Mouse (Mus musculus) spleen, adult 2 months (tissue): ENCODE data around the gene 1110008P14Rik. TPM values are rescaled to one million over a fixed set of nuclear protein-coding genes. Genes with fewer than 3 reads are reported as not detected.
A peak's percentile ranks its signal among the peaks of the same experiment; 100 is the strongest.

Source experiments
- DNase-seq, 2 experiments: peaks; one replicate each; pipeline versions ENCODE4 v3.0.0 to v3.0.0-alpha.2; 2012 to 2021; ENCODE audit warnings: low spot score in 2 of 2, low read depth in 1 of 2
- H3K27ac ChIP-seq: fragments of 200-500 bp; 2 replicates; pipeline ENCODE4 v1.5.1; 2012; ENCODE audit warnings: low read length, inconsistent platforms; ENCODE audit not compliant: insufficient read depth
- H3K27me3 ChIP-seq: fragments of 200-500 bp; 2 replicates; pipeline ENCODE4 v1.6.1; 2012; ENCODE audit warnings: mild to moderate bottlenecking, moderate library complexity, low read length, inconsistent platforms; ENCODE audit not compliant: control insufficient read depth, insufficient read depth
- H3K36me3 ChIP-seq: fragments of 200-500 bp; 2 replicates; pipeline ENCODE4 v1.6.1; 2012; ENCODE audit warnings: mild to moderate bottlenecking, low read length, inconsistent platforms; ENCODE audit not compliant: control insufficient read depth, insufficient read depth
- H3K4me1 ChIP-seq: fragments of 200-500 bp; 2 replicates; pipeline ENCODE4 v1.6.1; 2011; ENCODE audit warnings: inconsistent platforms; ENCODE audit not compliant: control insufficient read depth, insufficient read depth, insufficient read length
- H3K4me3 ChIP-seq: fragments of 200-500 bp; 2 replicates; pipeline ENCODE4 v1.5.1; 2011; ENCODE audit warnings: mild to moderate bottlenecking, inconsistent platforms; ENCODE audit not compliant: insufficient read depth, insufficient read length; ENCODE audit errors: extremely low read depth
- CTCF ChIP-seq: fragments of 200-500 bp; IDR thresholded peaks from 2 replicates; pipeline ENCODE4 v1.5.1; 2011; ENCODE audit warnings: mild to moderate bottlenecking, inconsistent platforms; ENCODE audit not compliant: insufficient read depth, insufficient read length, insufficient replicate concordance; ENCODE audit errors: extremely low read depth
- POLR2A ChIP-seq: fragments of 200-500 bp; IDR thresholded peaks from 2 replicates; pipeline ENCODE4 v1.6.1; 2011; ENCODE audit warnings: low read depth, low read length, inconsistent platforms
- WGBS: fragments of 180-500 bp; shearing (Covaris S2); methylation state at CpG from one replicate; pipeline ENCODE4 v1.1.7; 2018; 5-methylcytosine and 5-hydroxymethylcytosine counted together
- polyA plus RNA-seq: library from polyadenylated mRNA; depleted of rRNA; stranded (reverse); fragments of >200 nt; gene quantifications from 2 replicates; pipeline ENCODE4 v1.2.3, GENCODE M21; 2012; rRNA removed

The 1110008P14Rik gene
- polyA plus RNA-seq: 86.8 and 149 TPM in 2 replicates

GRCm38 (mm10) chr2:32381775-32382223 lies at the start of gene 1110008P14Rik:
1110008P14Rik (minus strand) TSS chr2:32381938.
- H3K4me1 ChIP-seq: peaks cover 3% of the 10 kb centered on the region; the same call in 1 of the 2 replicates
- H3K27me3 ChIP-seq: no peaks in the 10 kb centered on the region
- peak; percentile 85 to 97 for DNase-seq
- peak within 1 kb of the TSS; percentile 72 for H3K4me3 ChIP-seq
- WGBS: under 1% methylated on average over 47 of the region's 47 CpGs
- TF ChIP-seq POLR2A (peak; percentile 34; the same call in 1 of the 2 replicates), CTCF (no peak)
- peaks cover 13% of the 10 kb centered on the region for H3K36me3 ChIP-seq
- peak within 1 kb of the TSS; percentile 50; the same call in 1 of the 2 replicates for H3K27ac ChIP-seq

- DNase-seq: no peak
- H3K4me1 ChIP-seq: peaks cover 6% of the 10 kb centered on the region; the same call in 1 of the 2 replicates
- no peaks in the 10 kb centered on the region for H3K27me3 ChIP-seq
- TF ChIP-seq CTCF: no peak
- no peak for TF ChIP-seq POLR2A
- no peaks in the 10 kb centered on the region for H3K36me3 ChIP-seq
- WGBS: 84% methylated on average over 18 of the region's 18 CpGs
- H3K4me3 ChIP-seq: no peak overlapping the region
- no peak overlapping the region for H3K27ac ChIP-seq
Measured at GRCm38 (mm10) chr2:32430701-32431676, 49.3 kb upstream of the 1110008P14Rik start.

DNA sequence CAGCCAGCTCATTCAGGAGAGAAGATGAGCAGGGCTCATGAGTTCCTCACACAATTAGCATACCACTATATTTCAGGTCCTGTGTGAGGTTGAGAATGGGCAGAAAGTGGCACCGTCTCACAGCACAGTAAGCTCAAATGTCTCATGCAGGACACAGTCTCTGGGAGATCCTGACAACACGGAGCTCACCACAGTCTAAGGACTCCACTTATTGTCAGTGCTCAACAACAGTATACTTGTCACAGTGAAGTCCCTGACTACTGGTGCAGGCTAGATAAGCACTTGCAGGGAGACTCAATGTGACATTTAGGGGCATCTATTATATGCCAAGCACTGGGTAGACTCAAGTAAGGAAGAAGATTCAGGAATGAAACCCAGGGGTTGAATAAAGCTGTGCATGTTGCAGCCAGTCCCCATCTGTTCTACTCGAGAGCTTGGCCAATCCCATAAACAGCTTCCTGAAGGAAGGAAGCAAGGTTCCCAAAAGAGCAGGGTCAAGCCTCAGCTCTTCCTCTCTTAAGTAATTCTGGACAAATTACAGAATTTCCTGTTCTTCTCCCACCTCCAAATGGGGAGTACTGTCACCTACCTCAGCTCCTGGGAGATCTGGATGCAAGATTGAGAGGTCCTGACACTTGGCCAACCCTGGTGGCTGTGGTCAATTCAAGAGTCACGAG lies 47.6 kb upstream of the 1110008P14Rik start:
- no peak for DNase-seq
- 75% methylated on average over 4 of the region's 4 CpGs for WGBS
- no peaks in the 10 kb centered on the region for H3K36me3 ChIP-seq
- H3K4me3 ChIP-seq: no peak overlapping the region
- no peak overlapping the region for H3K27ac ChIP-seq
- peaks cover 6% of the 10 kb centered on the region; the same call in 1 of the 2 replicates for H3K4me1 ChIP-seq
- TF ChIP-seq CTCF (no peak), POLR2A (no peak)
- no peaks in the 10 kb centered on the region for H3K27me3 ChIP-seq

GRCm38 (mm10) chr2:32428262-32428722 lies 46.6 kb upstream of the 1110008P14Rik start:
- H3K27me3 ChIP-seq: no peaks in the 10 kb centered on the region
- no peak for DNase-seq
- WGBS: 52% methylated on average over 8 of the region's 8 CpGs
- no peak for TF ChIP-seq CTCF
- no peak for TF ChIP-seq POLR2A
- H3K27ac ChIP-seq: no peak overlapping the region
- no peak overlapping the region for H3K4me3 ChIP-seq
- peaks cover 6% of the 10 kb centered on the region; the same call in 1 of the 2 replicates for H3K4me1 ChIP-seq
- no peaks in the 10 kb centered on the region for H3K36me3 ChIP-seq

DNA sequence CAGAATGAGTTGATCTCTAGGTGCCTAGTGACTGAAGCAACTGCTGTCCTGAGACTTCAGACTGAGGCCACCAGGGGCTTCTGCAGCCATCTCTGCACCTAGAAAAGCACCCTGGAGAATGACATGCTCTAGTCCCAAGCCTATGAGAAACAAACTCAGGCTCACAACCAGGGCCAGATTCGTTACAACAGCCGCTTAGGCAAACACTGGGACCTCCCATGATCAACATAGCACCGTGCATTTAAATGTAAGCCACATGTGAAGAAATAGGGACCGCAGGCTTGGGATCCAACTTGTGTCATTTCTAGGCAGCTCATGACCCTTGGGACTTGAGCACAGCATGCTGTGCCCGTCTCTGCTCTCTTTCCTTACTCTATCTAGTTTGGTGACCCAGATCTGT lies 46.0 kb upstream of the 1110008P14Rik start:
- Histone ChIP-seq H3K4me1 (peaks cover 6% of the 10 kb centered on the region; the same call in 1 of the 2 replicates), H3K27me3 (no peaks in the 10 kb centered on the region), H3K27ac (no peak overlapping the region), H3K4me3 (no peak overlapping the region), H3K36me3 (no peaks in the 10 kb centered on the region)
- TF ChIP-seq POLR2A: no peak
- no peak for TF ChIP-seq CTCF
- DNase-seq: no peak
- 85% methylated on average over 5 of the region's 5 CpGs for WGBS

DNA sequence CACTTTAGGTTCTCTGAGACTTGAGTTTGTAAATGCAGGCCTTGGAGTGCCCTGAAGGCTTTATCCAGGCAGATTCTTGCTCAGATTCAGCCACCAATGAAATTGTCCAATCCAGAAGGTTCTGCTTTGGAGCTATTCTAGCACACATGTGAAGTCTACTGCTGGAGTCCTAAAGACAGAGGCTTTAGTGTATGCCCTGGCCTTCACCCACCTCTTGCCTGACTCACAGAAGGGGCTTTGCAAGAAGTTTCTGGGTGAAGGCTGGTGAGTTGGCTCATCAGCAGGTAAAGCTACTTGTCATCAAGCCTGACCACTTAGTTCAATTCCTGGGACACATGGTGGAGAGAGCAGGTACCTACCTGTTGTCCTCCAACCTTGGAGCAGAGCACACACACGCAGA lies 44.4 kb upstream of the 1110008P14Rik start:
- WGBS: 95% methylated on average over 1 of the region's 1 CpGs
- Histone ChIP-seq H3K36me3 (no peaks in the 10 kb centered on the region), H3K4me3 (no peak overlapping the region), H3K4me1 (peaks cover 6% of the 10 kb centered on the region; the same call in 1 of the 2 replicates), H3K27me3 (no peaks in the 10 kb centered on the region), H3K27ac (no peak overlapping the region)
- no peak for DNase-seq
- TF ChIP-seq POLR2A (no peak), CTCF (no peak)
